Mouse (Mus musculus): ENCODE measurements around the gene Shank3. TPM values are rescaled to one million over a fixed set of nuclear protein-coding genes. Genes with fewer than 3 reads are reported as not detected.

Shank3 gene
- total RNA-seq, 2 experiments from 2014 or later, result 196 to 229 TPM

DNA sequence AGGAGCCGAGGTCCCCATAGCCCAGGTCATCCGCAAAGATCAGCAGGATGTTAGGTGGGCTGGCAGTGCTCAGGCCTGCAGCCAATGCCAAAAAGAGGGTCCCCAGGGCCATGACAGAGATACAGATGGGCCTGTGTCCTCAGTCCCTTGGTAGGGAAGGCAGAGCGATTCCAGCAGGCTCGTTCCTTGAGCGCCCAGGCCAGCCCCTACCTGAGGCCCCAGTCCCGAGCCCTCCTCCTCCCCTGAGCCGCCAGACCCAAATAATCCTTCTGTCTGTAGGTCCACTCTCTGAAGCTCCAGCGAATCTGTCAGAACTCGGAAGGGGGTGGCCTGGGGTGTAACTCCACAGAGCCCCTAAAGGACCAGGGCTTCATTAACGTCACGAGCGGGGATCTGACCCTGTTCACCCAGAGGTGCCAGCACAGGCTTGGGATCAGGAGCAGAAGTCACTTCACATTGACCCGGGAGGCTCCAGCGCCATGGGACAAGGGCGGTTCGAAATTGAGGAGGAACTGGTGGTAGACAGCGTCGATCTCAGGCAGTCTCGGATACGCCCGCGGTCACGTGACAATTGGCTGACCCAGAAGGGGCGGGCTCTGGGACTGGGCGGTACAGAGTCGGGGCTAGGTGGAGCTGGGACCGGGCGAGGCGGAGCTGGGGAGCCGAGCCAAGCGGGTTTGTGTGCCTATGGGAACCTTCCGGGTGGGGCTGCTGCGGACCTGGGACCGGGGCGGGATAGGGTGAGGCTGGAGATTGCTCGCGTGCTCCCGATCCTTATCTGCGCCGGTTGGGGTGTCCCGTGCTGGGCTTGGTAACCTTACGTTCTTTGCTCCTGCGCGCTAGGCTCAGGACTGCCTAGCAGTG, 23.6 kb upstream of the Shank3 start:
- DNase-seq (ENCODE audit: low spot score in 2 of 2), result peak; percentile 92
- intact Hi-C loops (cut with DNase I), result no loop called here

DNA sequence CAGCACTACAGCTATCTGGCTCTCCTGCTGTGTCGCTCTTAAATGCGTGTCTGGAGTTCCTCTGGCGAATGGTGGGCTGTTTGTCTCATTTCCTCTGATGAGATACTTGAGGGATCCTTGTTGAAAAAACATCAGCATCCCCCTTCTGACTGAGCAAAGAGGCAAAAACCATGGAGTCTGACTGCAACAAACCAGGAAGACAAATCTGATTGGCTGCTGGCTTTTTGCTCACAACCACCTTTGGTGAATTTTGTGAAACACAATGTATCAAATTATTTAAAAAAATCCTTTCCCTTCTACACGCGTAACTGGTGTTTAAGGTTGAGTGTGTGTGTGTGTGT, 23.0 kb upstream of the Shank3 start:
- no peak for DNase-seq (ENCODE audit: low spot score in 2 of 2)
- intact Hi-C loops (cut with DNase I), result no loop called here

DNA sequence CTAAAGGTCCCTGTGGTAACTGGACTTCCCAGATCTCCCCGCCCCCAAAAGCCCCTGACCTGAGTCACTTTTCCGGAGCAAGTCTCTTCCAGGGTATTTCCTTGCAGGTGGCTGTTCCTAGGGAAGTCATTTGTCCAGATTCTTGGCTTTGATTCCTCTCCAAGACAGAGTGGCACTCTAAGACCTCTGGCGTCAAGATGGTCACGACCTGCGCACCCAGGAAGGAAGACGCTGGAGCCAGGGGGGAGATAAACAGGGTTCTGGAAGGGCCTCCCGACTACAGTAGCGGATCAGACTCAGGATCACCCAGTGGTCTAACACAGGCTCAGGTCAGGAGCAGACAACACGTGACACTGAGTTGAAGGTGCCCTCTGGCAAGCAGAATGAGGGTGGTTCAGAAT, 22.3 kb upstream of the Shank3 start, which contains the start of gene Arsa:
Gene Arsa (minus strand): TSS at position 335 of the 401 bp plus-strand sequence.
- intact Hi-C loops (cut with DNase I), result no loop called here

DNA sequence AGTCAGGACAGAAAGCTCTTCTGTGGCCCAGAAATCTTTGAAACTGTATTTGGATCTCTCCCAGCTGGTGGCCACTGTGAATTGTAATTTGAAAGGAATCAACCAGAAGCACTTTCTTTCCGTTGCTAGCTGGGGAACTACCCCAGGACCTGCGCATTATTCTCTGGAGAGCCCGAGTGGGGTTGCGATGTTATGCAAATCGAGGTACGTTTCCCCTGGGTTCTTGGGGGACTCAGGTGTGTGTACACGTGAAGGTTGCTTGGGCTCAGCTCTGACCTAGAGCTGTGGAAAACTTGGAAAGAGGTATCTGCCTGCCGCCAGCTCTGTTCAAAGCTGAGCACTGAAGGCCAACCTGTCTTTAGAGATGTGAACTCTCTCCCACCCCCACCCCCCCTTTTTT, 21.6 kb upstream of the Shank3 start:
- no peak for DNase-seq (ENCODE audit: low spot score in 2 of 2)
- intact Hi-C loops (cut with DNase I), result no loop called here

More for the DNA sequence above, 22.3 kb upstream of the Shank3 start, which contains the start of gene Arsa:
- DNase-seq (ENCODE audit: low spot score in 2 of 2), result no peak

DNA sequence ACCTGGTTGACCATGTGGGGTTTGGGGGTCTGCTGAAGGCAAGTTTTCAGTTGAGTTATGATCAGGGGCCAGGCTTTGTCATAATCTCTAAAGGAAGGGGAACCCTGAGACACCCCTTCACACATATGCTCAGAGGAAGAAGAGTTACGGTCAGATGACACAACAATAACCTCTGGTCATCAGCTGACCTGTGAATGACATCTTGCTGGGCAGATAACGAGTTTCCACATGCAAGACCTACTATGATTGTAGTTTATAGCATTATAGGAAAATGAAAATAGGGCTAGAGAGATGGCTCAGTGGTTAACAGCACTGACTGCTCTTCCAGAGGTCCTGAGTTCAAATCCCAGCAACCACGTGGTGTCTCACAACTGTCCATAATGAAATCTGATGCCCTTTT, 20.8 kb upstream of the Shank3 start:
- intact Hi-C loops (cut with DNase I), result no loop called here
- no peak for DNase-seq (ENCODE audit: low spot score in 2 of 2)

DNA sequence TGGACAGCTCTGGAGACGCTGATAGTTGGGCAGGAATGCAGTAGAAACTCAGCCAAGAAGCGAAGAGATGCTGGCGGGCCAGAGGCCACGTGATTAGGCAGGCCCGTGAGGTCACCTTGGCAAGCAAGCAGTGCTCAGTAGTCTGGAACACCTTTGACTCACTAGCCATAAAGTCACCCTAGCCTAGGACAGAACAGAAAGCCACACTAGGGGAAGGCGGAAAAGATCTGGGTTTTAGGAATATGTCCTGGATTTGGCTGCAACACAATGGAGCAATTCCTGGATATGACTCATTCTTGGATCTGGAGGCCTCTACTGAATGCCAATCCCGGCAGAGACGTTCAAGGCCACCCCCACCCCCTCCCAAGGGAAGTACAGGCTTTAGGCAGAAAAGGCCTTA, 18.8 kb upstream of the Shank3 start:
- no peak for DNase-seq (ENCODE audit: low spot score in 2 of 2)

DNA sequence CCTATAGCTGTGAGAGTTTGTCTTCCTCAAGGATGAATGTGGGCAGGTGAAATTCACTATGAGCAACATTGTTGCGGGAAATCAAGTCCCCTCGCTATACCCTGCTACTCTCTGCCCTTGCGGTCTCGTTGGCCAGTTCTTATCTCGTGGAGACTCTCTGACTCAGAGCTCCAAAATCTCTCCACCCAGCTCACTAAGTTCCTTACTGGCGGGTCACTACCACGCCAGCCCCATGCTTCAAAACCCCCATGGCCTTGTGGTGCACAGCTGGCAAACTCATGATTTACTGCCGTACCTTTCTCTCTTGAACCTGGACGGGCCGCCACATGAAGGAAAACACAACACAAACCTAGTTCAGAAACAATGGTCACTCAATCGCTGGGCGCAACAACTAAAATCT, 11.2 kb upstream of the Shank3 start:
- no peak for DNase-seq (ENCODE audit: low spot score in 2 of 2)
- intact Hi-C loops (cut with DNase I), result no loop called here

More for the DNA sequence above, 18.8 kb upstream of the Shank3 start:
- intact Hi-C loops (cut with DNase I), result no loop called here

DNA sequence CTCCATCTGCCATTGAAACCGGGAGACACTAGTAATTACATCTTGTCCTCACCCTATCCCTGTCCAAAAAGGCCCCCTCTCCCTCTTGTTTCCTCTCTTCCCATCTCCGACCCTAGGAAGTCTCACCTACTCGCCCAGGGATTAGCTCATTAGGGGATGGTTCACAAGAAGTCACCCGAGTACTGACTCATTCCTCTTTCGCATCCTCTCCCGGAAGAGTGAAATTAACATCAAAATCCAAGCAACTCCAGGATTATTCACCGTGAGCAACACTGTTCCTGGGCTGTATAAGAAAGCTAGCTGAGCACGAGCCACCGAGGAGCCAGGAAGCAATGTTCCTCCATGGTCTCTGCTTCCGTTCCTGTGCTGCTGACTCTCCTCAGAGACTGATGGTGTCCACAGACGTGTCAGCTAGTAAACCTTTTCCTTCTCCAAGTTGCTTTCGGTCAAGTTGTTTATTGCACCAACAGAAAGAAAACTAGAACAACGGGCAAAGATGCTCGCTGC, 10.8 kb upstream of the Shank3 start:
- DNase-seq (ENCODE audit: low spot score in 2 of 2), result no peak
- intact Hi-C loops (cut with DNase I), result no loop called here

DNA sequence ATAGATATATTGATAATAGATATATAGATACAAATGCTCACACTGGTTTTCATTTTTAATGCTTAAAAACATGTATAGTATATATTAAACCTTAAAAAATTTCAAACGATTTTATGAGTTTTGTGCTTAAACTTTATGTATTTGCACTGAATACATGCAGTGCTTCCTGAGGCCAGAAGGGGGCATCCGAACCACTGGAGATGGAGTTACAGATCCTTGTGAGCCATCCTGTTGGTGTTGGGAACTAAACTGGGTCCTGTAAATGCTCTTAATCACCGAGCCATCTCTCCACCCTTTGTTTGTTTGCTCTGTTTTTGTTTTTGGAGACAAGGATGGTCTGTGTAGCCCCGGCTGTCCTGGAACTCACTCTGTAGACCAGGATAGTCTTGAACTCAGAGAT, 4.5 kb upstream of the Shank3 start:
- intact Hi-C loops (cut with DNase I), result no loop called here
- DNase-seq (ENCODE audit: low spot score in 2 of 2), result no peak

DNA sequence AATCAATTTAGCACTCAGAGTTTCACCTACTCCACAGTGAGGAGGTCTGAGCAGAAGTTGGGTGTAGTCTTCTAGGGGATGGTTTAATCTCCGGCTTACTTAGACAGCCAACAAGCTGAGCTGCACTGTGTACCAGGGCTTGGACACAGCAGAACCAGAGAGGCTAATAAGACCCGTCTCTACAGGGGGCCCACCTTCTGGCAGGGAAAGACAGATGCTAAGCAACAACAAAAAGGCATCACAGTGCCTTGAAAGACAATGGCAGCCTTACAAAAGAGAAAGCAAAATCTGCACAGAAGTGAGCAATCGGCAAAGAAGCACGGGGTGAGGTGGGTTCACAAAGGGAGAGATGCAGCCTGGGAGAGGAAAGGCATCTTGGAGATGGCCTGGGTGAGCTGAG, 3.3 kb upstream of the Shank3 start:
- DNase-seq (ENCODE audit: low spot score in 2 of 2), result no peak
- intact Hi-C loops (cut with DNase I), result no loop called here

DNA sequence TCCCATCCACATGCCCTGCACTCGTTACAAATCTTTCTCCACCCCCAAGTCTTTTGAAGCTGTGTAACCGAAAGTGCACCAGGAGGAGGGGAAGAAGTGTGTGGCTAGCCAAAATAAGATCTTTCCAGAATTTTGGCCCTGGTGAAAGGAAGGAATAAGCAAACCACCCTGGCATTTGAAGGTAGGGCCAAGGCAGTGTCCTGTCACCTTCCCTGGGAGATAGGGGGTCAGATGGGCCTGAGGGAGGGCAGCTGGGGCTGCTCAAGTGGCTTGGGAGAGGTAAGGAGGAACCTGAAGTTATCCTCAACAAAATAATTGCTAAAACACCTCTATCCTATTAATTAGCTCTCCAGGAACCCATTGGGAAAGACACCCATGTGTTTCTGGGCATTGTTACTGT, 2.6 kb upstream of the Shank3 start:
- intact Hi-C loops (cut with DNase I), result no loop called here
- DNase-seq (ENCODE audit: low spot score in 2 of 2), result no peak

DNA sequence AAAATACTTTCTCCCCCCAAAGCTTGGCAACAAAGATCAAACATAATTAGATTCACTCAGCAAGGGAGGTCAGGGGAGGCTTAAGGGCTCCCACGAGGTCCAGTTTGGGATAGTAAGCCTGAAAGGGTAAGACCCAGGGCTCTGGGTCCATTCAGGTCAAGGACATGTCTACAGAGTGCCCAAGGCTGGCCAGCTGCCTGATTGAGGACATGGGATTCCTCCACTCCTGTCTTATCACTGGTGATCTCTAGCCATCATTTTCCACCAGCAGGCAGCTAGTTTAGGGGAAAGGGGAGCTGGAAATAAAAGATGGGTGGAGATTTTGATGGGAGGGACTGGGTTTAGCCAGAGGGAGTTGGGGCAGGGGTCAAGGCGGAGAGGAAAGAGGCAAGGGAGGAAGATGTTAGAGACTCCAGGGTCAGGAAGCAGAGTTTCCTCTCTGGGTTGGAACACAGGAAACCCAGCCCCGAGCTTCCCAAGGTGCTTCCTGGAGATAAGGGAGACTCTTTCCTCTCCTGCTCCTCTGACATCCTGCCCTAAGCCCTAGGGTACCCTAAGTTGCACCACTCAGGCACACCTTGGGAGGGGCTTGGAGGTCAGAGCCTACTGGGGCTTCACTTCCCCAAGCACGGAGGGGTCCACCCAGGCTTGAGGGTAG, 1.9 kb upstream of the Shank3 start:
- no peak for DNase-seq (ENCODE audit: low spot score in 2 of 2)
- intact Hi-C loops (cut with DNase I), result no loop called here

DNA sequence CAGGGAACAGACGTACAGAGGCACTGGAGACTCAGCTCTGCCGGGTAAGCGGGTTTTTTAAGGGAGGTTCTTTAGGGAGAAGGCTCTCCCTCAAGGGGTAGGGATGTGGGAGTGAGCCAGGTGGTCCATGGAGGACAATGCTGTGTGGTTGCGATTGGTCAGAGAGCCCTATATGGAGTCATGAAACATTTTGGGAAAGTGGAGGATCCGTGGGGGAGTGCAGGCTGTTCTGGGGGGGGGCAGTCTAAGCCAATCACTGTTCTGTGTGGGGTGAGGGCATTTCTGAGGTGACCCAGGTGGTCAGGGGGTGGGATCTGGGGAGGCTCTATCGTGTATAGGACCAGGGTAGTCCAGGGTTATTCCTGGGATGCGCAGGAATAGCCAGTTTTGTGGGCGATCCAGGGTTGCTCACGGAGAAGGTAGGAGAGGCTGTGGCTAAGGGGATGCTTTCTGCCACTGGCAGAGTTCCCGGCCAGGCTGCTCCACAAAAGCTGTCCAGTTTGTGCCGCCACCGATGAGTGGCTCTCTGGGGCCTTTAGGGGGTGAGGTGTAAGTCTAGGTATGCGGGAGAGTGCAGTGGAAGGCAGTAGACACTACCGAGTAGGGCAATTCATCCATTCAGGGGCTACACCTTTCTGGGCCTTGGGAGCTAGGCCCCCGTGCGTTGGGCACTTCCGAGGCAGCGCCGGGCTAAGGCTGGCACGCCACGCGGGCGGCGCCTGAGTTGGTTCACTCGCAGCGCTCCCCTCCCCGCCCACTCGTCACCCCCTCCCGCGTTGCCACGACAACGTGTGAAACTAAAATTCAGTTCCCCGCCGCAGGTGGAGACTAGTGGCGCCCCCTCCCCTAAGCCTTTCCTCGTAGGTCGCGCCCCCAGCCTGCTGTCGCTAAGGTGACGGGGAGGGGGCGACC, 1.1 kb upstream of the Shank3 start:
- DNase-seq (ENCODE audit: low spot score in 2 of 2), result peak; percentile 85 to 92
- intact Hi-C loops (cut with DNase I), result no loop called here

DNA sequence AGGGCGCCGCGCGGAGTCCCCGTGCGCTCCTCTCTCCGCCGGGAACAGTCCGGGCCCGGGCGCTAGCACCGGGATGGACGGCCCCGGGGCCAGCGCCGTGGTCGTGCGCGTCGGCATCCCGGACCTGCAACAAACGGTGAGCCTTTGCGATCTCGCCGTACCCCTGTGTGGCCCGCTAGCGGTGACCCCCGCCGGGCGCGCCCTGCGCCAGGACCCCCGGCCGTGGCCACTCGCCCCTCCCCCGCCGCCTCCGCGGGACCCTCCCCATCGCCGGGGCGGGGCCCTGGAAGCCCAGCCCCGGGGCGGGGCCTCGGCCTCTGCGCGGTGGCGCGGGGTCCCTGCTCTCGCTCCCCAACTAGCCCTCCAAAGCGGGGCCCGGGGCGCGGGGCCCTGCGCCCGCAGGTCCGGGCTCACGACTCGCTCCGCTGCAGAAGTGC, 379 bp downstream of the Shank3 start:
- peak in 1 of 2 experiments; percentile 69 for DNase-seq (ENCODE audit: low spot score in 2 of 2)
- intact Hi-C loops (cut with DNase I), result loop anchor here (2.0 kb wide), 1 partner anchor 57 kb away; no protein-coding TSS in a partner anchor

DNA sequence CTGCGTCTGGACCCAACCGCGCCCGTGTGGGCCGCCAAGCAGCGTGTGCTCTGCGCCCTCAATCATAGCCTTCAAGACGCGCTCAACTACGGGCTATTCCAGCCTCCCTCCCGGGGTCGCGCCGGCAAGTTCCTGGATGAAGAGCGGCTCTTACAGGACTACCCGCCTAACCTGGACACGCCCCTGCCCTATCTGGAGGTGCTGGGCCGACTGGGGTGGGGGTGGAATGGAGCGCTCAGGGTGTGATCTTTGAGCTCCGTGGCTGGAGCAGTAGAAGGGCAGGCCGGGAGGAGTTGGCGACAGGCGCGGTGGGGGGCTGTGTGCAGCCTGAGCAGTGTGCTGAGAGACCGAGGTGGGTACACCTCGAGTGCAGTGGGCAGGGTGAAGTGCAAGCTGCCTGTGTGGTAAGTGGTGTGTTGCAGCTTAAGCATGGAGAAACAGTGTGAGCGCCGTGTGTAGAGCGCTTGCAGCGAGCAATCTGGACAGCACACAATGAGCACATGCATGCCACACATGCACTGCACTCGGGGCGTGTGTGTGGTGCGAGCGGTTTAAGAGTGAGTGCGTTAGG, 883 bp downstream of the Shank3 start:
- intact Hi-C loops (cut with DNase I), result loop anchor here (2.0 kb wide), 1 partner anchor 56 kb away; no protein-coding TSS in a partner anchor
- peak in 1 of 2 experiments; percentile 49 for DNase-seq (ENCODE audit: low spot score in 2 of 2)

DNA sequence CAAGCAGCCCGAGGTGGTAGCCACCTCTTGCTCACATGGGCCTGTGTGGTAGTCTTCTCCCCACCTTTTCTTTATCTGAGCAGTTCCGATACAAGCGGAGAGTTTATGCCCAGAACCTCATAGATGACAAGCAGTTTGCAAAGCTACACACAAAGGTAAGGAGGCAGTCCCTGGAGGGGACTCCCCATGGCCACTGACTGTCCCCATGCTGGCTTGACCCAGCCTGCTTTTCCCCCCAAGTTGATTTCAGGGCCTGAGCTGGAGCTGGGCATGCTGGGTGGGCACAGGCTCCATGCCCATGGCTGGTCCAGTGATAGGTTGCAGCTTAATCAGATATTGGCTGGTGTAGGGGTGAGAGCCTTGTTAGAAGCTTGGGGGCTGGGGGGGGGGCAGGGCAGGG, 1.9 kb downstream of the Shank3 start:
- intact Hi-C loops (cut with DNase I), result loop anchor here (2.0 kb wide), 1 partner anchor 55 kb away; no protein-coding TSS in a partner anchor

DNA sequence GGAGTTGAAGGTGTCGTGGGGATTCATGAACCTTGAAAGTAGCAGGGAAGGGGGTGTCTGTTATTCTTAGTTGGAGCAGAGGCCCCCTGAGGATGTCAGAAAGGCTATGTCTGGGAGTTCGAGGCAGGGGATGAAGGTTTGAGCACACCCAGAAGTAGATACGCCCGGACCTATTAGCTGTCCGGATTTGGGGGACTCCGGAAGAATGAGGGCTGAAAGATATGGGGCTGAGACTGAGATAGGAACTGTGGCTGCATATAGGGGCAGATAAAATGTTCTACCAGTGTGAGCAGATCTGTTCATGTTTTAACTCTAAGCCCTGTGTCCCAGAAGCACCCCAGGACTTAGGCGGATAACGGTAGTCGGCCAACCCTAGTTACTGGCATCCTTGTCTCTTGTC, 5.4 kb downstream of the Shank3 start:
- no peak for DNase-seq (ENCODE audit: low spot score in 2 of 2)
- intact Hi-C loops (cut with DNase I), result no loop called here

More for the DNA sequence above, 1.9 kb downstream of the Shank3 start:
- no peak for DNase-seq (ENCODE audit: low spot score in 2 of 2)

DNA sequence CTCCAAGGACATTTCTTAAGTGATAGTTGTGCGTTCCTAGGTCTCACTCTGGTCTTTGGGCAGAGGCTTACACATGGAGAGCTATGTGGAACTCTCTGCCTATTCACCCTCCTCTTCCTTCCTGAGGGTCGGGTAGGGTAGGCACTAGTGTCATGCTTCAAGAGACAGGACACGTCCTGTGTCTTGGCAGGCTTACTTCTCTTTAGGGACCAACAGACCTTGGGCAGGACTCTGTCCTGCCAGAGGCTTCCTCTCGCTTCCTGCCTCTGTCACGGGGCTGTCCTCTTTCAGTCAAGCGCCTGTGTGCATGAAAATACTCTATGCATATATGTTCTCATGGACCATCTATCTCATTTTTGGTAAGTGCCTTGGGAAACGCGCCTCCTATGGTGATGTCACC, 8.3 kb downstream of the Shank3 start:
- intact Hi-C loops (cut with DNase I), result no loop called here
- DNase-seq (ENCODE audit: low spot score in 2 of 2), result no peak

DNA sequence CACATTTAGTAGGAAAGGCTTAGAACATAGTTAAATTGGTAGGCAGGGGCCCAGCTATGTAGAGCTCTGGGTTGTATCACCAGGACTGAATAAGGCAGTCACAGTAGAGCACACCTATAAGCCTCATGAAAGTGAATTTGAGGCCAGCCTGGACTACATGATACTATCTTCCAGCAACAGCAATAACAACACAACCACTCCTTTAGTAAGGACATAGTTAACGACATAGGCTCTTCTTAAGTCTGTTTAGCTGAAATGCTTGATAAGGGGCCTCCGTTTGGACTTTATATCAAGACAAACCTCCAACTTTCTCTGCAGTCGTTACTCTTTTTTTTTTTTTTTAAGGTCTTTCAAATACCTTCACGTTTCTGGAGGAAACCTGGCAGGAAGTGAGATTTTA, 13.3 kb downstream of the Shank3 start:
- intact Hi-C loops (cut with DNase I), result no loop called here
- no peak for DNase-seq (ENCODE audit: low spot score in 2 of 2)

Measured in left cerebral cortex, postnatal 36 days (tissue).